Mouse (Mus musculus) heart, adult 11 months (tissue): ENCODE measurements at regions not wholly inside any gene's neighbourhood (a gene's known extent, or its start where the extent isn't known, plus 50 kb on each side); places are given as distances from the start of the nearest gene placed in this dataset.

ENCODE experiments used
- DNase-seq: peaks from one replicate; pipeline ENCODE4 v3.0.0; 2022

- DNase-seq = peak; percentile 95
Measured at GRCm38 (mm10) chr4:106123038-106123654, 192.9 kb upstream of the Usp24 start.

GRCm38 (mm10) chr4:106127199-106127598 is 188.8 kb upstream of the Usp24 start:
- no peak for DNase-seq

- DNase-seq = no peak
Measured at GRCm38 (mm10) chr4:106127641-106128040, 188.4 kb upstream of the Usp24 start.

- DNase-seq = no peak
Measured at GRCm38 (mm10) chr4:106129327-106129726, 186.7 kb upstream of the Usp24 start.

- no peak for DNase-seq
Measured at GRCm38 (mm10) chr4:106129803-106130202, 186.2 kb upstream of the Usp24 start.

- peak; percentile 63 for DNase-seq
Measured at GRCm38 (mm10) chr4:106133746-106134730, 182.0 kb upstream of the Usp24 start.

- DNase-seq = no peak
Measured at GRCm38 (mm10) chr4:106142741-106143140, 173.3 kb upstream of the Usp24 start.

GRCm38 (mm10) chr4:106144351-106145116 is 171.5 kb upstream of the Usp24 start:
- no peak for DNase-seq

- no peak for DNase-seq
Measured at GRCm38 (mm10) chr4:106146919-106147460, 169.0 kb upstream of the Usp24 start.

GRCm38 (mm10) chr4:106148866-106149265 is 167.1 kb upstream of the Usp24 start:
- no peak for DNase-seq

GRCm38 (mm10) chr4:106149471-106150048 is 166.5 kb upstream of the Usp24 start:
- DNase-seq = no peak

- no peak for DNase-seq
Measured at GRCm38 (mm10) chr4:106150775-106151174, 165.2 kb upstream of the Usp24 start.

- DNase-seq = peak; percentile 74
Measured at GRCm38 (mm10) chr4:106157451-106158179, 158.4 kb upstream of the Usp24 start.

GRCm38 (mm10) chr4:106161592-106161991 is 154.4 kb upstream of the Usp24 start:
- peak; percentile 70 for DNase-seq

- peak; percentile 93 for DNase-seq
Measured at GRCm38 (mm10) chr4:106162551-106162950, 153.5 kb upstream of the Usp24 start.

GRCm38 (mm10) chr4:106163220-106163619 is 152.8 kb upstream of the Usp24 start:
- DNase-seq = no peak

- DNase-seq = no peak
Measured at GRCm38 (mm10) chr4:106167716-106168115, 148.3 kb upstream of the Usp24 start.

GRCm38 (mm10) chr4:106168741-106169140 is 147.3 kb upstream of the Usp24 start:
- no peak for DNase-seq

GRCm38 (mm10) chr4:106169466-106169865 is 146.5 kb upstream of the Usp24 start:
- DNase-seq = peak; percentile 56

GRCm38 (mm10) chr4:106170731-106171130 is 145.3 kb upstream of the Usp24 start:
- DNase-seq = peak; percentile 48

- DNase-seq = peak; percentile 21
Measured at GRCm38 (mm10) chr4:106175352-106175751, 140.7 kb upstream of the Usp24 start.
